Mouse (Mus musculus) hindbrain, embryonic 10.5 days (tissue): ENCODE measurements around the gene Sec24c. TPM values are rescaled to one million over a fixed set of nuclear protein-coding genes. Genes with fewer than 3 reads are reported as not detected.

Experiments
- DNase-seq: peaks from one replicate; pipeline ENCODE4 v3.0.0-alpha.2; 2017; ENCODE audit warnings: low spot score
- H3K27ac ChIP-seq: fragments of 300-500 bp; sonication (generic); 2 replicates; pipeline ENCODE4 v1.5.1; 2016; ENCODE audit warnings: mild to moderate bottlenecking, moderate library complexity
- H3K27me3 ChIP-seq: fragments of 300-500 bp; sonication (generic); 2 replicates; pipeline ENCODE4 v1.6.1; 2016; ENCODE audit warnings: mild to moderate bottlenecking; ENCODE audit not compliant: poor library complexity, insufficient read depth, severe bottlenecking
- H3K36me3 ChIP-seq: fragments of 300-500 bp; sonication (generic); 2 replicates; pipeline ENCODE4 v1.6.1; 2016; ENCODE audit warnings: mild to moderate bottlenecking, moderate library complexity
- H3K4me1 ChIP-seq: fragments of 300-500 bp; sonication (generic); replicated peaks from 2 replicates; pipeline ENCODE4 v1.6.1; 2016; ENCODE audit warnings: mild to moderate bottlenecking
- H3K4me3 ChIP-seq: fragments of 300-500 bp; sonication (generic); 2 replicates; pipeline ENCODE4 v1.5.1; 2016; ENCODE audit warnings: mild to moderate bottlenecking, moderate library complexity
- H3K9me3 ChIP-seq: fragments of 300-500 bp; sonication (generic); 2 replicates; pipeline ENCODE4 v1.6.1; 2016; ENCODE audit warnings: mild to moderate bottlenecking, moderate library complexity
- WGBS: fragments of 180-500 bp; shearing (Covaris S2); methylation state at CpG from one replicate; pipeline ENCODE4 v1.1.7; 2016; 5-methylcytosine and 5-hydroxymethylcytosine counted together
- polyA plus RNA-seq: library from polyadenylated mRNA; unstranded; fragments of >200 nt; fragmentation: Nextera tagmentation; extraction: Ambion mirVana; gene quantifications from 2 replicates; pipeline ENCODE4 v1.2.1, GENCODE M21; 2016

Sec24c gene
- polyA plus RNA-seq, 1 experiment from 2014 or later, result 111 TPM

DNA sequence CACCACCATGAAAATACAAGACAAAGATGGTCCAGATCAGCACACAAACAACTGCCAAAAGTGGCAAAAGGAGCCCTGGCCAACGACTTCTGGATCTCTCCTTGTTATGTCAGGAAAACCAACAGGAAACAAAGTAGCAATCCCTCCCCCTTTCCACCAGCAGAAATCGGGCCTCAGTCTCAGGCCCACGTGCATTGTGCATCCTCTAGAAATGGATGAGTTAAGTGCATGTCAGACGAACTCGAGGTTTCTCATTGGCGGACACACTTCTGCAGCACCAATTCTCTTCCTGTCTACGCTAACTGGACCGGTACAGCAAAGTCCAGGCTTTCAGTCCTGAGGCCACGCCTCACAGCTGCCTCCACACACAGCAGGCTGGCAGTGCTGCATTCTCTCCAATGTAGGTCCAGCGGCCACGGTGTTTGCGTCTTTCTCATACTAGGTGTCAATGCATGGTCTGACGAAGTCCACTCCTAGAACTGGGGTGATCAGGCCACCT lies 61.8 kb downstream of the Sec24c start:
- Histone ChIP-seq H3K4me3 (no peak overlapping the region), H3K4me1 (peaks cover 33% of the 10 kb centered on the region), H3K9me3 (no peaks in the 10 kb centered on the region), H3K27me3 (no peaks in the 10 kb centered on the region), H3K36me3 (peaks cover 74% of the 10 kb centered on the region), H3K27ac (no peak overlapping the region)
- 91% methylated on average over 13 of the region's 13 CpGs for WGBS
- no peak for DNase-seq

DNA sequence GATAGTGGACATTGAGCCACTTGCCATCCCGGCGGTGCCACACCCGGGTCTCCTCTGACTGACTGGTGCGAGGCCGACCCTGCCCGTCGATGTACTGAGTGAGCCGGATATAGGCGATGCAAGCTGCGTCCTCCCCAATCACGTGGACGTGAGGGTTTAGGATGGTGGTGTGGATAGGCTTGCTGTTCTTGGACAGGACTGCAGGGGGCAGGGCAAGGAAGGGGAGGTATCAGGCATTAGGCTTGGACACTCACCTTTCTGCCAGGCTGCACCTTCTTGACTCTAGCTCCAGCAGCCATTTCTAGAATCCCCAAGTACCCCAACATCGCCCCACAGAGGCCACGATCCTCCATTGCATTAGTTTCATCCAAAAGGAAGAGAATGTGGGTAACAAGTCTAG lies 63.2 kb downstream of the Sec24c start:
- no peaks in the 10 kb centered on the region for H3K9me3 ChIP-seq
- H3K4me1 ChIP-seq, result peaks cover 39% of the 10 kb centered on the region
- DNase-seq, result peak; percentile 39
- H3K4me3 ChIP-seq, result no peak overlapping the region
- H3K36me3 ChIP-seq, result peaks cover 73% of the 10 kb centered on the region
- H3K27ac ChIP-seq, result no peak overlapping the region
- WGBS, result 44% methylated on average over 14 of the region's 14 CpGs
- no peaks in the 10 kb centered on the region for H3K27me3 ChIP-seq

DNA sequence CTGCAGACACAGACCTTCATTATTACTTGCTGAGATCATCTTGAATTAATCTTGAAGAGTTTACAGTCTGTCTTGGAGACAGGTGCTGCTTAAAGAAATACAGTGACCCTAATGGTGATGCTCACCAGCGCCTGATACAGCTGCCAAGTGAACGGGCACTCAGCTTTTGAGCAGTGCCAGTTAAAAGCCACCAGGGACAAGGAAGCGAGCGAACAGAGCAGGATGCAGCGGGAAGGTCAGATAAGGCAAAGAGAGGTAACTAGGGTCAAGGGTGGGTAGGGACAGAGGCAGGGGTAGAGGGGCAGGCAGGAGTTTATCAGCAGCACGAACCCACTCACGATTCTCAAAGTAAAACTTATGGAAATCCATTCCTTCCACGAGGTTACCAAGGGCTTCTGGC lies 64.4 kb downstream of the Sec24c start:
- no peaks in the 10 kb centered on the region for H3K27me3 ChIP-seq
- H3K9me3 ChIP-seq, result no peaks in the 10 kb centered on the region
- WGBS, result 90% methylated on average over 8 of the region's 8 CpGs
- peaks cover 73% of the 10 kb centered on the region for H3K36me3 ChIP-seq
- DNase-seq, result no peak
- H3K27ac ChIP-seq, result no peak overlapping the region
- peaks cover 30% of the 10 kb centered on the region for H3K4me1 ChIP-seq
- H3K4me3 ChIP-seq, result no peak overlapping the region

DNA sequence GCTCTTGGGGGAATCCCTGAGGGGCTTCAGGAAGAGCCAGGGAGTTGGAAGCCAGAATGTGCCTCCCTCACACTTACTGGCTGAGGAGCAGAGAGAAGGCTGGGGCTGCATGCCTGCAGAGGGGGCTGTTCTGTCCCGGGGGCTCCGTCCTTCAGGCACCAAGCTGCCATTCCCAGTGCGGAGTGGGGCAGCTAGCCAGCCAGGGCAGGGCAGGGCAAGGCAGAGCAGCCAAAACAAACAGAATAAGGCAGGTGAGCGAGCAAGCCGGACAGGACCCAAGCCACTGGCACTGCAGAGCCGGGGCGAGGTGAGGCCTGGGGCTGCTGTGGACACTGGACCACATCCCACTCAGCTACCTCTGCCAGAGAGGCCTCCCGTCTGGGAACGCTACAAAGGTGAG lies 67.2 kb downstream of the Sec24c start:
- Histone ChIP-seq H3K27ac (peak overlapping the region; percentile 36; the same call in 1 of the 2 replicates), H3K36me3 (peaks cover 87% of the 10 kb centered on the region)
- 92% methylated on average over 9 of the region's 9 CpGs for WGBS

DNA sequence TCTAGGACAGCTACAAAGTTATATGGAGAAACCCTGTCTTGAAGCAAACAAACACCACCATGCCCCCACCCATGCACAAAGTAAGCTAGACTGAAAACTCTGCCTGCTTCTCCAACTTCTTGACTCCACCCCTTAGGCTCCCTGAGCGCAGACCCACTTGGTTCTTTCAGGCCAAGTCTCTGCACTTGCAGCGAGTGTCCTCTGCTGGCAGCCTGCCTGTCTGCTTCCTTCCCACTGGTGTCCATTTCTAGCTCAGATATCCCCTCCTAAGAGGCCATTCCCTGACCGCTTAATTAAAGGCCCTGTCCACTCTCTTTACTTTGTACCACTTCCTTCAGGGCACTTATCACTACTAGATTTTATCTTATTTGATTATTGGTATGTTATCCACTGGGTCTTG lies 69.5 kb downstream of the Sec24c start:
- H3K27ac ChIP-seq, result no peak overlapping the region
- H3K36me3 ChIP-seq, result peaks cover 80% of the 10 kb centered on the region
- no peak for DNase-seq
- H3K4me1 ChIP-seq, result peaks cover 12% of the 10 kb centered on the region
- no peaks in the 10 kb centered on the region for H3K27me3 ChIP-seq
- H3K4me3 ChIP-seq, result no peak overlapping the region
- 87% methylated on average over 3 of the region's 3 CpGs for WGBS
- H3K9me3 ChIP-seq, result no peaks in the 10 kb centered on the region

More for the DNA sequence above, 67.2 kb downstream of the Sec24c start:
- Histone ChIP-seq H3K4me1 (peaks cover 14% of the 10 kb centered on the region), H3K4me3 (no peak overlapping the region), H3K27me3 (no peaks in the 10 kb centered on the region), H3K9me3 (no peaks in the 10 kb centered on the region)
- DNase-seq, result no peak

Other genes starting within 250 kb of the Sec24c start
- 1.0 and 1.3 TPM in 2 replicates for gene Cfap70, start 222.1 kb upstream of the Sec24c start, polyA plus RNA-seq
- gene Anxa7, start 194.2 kb upstream of the Sec24c start, polyA plus RNA-seq, result 12.8 and 16.2 TPM in 2 replicates
- gene Mss51, start 177.4 kb upstream of the Sec24c start, polyA plus RNA-seq, result 0.80 and 0.88 TPM in 2 replicates
- 39.7 and 44.8 TPM in 2 replicates for gene Ppp3cb, start 127.7 kb upstream of the Sec24c start, polyA plus RNA-seq
- 12.7 and 14.0 TPM in 2 replicates for gene Usp54, start 33.2 kb upstream of the Sec24c start, polyA plus RNA-seq
- gene Myoz1, start 17.8 kb upstream of the Sec24c start, polyA plus RNA-seq, result 0.27 and 0.51 TPM in 2 replicates
- 0.21 and 0.46 TPM in 2 replicates for gene Synpo2l, start 6.0 kb upstream of the Sec24c start, polyA plus RNA-seq
- gene Fut11, start 20.7 kb downstream of the Sec24c start, polyA plus RNA-seq, result 20.1 and 20.7 TPM in 2 replicates
- 250 and 263 TPM in 2 replicates for gene Chchd1, start 28.7 kb downstream of the Sec24c start, polyA plus RNA-seq
- gene Zswim8, start 33.2 kb downstream of the Sec24c start, polyA plus RNA-seq, result 32.5 and 40.3 TPM in 2 replicates
- gene Ndst2, start 60.3 kb downstream of the Sec24c start, polyA plus RNA-seq, result 23.3 and 28.3 TPM in 2 replicates
- gene Camk2g, start 119.8 kb downstream of the Sec24c start, polyA plus RNA-seq, result 38.2 and 48.8 TPM in 2 replicates
- gene Plau, start 162.4 kb downstream of the Sec24c start, polyA plus RNA-seq, result 0.47 and 0.52 TPM in 2 replicates